8 mouse cellular contexts compared by ENCODE assay signal in genomic region chr3:135825016-135825753, GRCm38 (mm10). TPM values are rescaled to one million over a fixed set of nuclear protein-coding genes. Genes with fewer than 3 reads are reported as not detected.
DNase-seq lines count a peak whose midpoint lies in the region; ATAC-seq lines count a peak whose summit lies in the region.

Gene Slc39a8 (plus strand): TSS chr3:135825279.

- H3K9ac ChIP-seq in hindbrain, embryonic 12.5 days: peak within 1 kb of the TSS; percentile 74

- peak within 1 kb of the TSS; percentile 97 for H3K4me2 ChIP-seq in hindbrain, embryonic 12.5 days (replicated peaks)

- DNase-seq in WW6 (ENCODE audit: low read depth, low spot score): peak; percentile 42
- peak; percentile 17 to 30 for DNase-seq in cerebellum, postnatal 36 days
- peak; percentile 4 to 32 for DNase-seq in frontal cortex, postnatal 25 days (ENCODE audit: low spot score in 2 of 2)
- peak; percentile 39 to 41 for DNase-seq in layer of hippocampus, postnatal 14 days (ENCODE audit: low spot score in 2 of 2)
- peak; percentile 84 for DNase-seq in lung, postnatal 14 days
- DNase-seq in ovary, postnatal 14 days (ENCODE audit: low spot score): peak; percentile 56
- DNase-seq in thymus, postnatal 14 days: peak; percentile 91

- H3K9me3 ChIP-seq in hindbrain, embryonic 12.5 days (replicated peaks): no peaks in the 10 kb centered on the region

- H3K4me1 ChIP-seq in hindbrain, embryonic 12.5 days: peaks cover 14% of the 10 kb centered on the region

- peak within 1 kb of the TSS; percentile 62; the same call in 1 of the 2 replicates for H3K27ac ChIP-seq in hindbrain, embryonic 12.5 days

- no peaks in the 10 kb centered on the region for H3K36me3 ChIP-seq in hindbrain, embryonic 12.5 days

- WGBS in hindbrain, embryonic 12.5 days: 4% methylated on average over 22 of the region's 22 CpGs

- H3K4me3 ChIP-seq in hindbrain, embryonic 12.5 days: peak within 1 kb of the TSS; percentile 60

- peak; percentile 90 for ATAC-seq in hindbrain, embryonic 12.5 days (ENCODE audit: low FRiP score)

- H3K27me3 ChIP-seq in hindbrain, embryonic 12.5 days: no peaks in the 10 kb centered on the region

RNA-seq across cellular contexts. Expression of gene Slc39a8, which starts in this region (rescaled TPM):
- 16.3 and 16.9 TPM in 2 replicates for polyA plus RNA-seq in hindbrain, embryonic 12.5 days (2016; fragmentation: Nextera tagmentation; extraction: Ambion mirVana)
- 1 to 10 TPM; 5.9 to 6.2 TPM for total RNA-seq in layer of hippocampus, postnatal 14 days (2021)

Comparison
In these comparisons a context has a peak if more than half of its experiments do, and no peak if none do; other contexts are left out.
1. Peak in every context shown above with its lines: DNase-seq, ATAC-seq, H3K4me3 ChIP-seq and H3K27ac ChIP-seq.
2. DNase-seq: peak in every context shown above with its lines; median percentile 91 in thymus, postnatal 14 days; 84 in lung, postnatal 14 days; 56 in ovary, postnatal 14 days; 42 in WW6; 40 in layer of hippocampus, postnatal 14 days; 24 in cerebellum, postnatal 36 days; 18 in frontal cortex, postnatal 25 days.